Mouse (Mus musculus): ENCODE measurements around the gene Fyttd1. TPM values are rescaled to one million over a fixed set of nuclear protein-coding genes. Genes with fewer than 3 reads are reported as not detected.
"Not testable (repeated sequence)": the region's sequence is repeated elsewhere in the genome, so short reads cannot be mapped to it uniquely, and the experiment has no call there.

Gene Fyttd1
- total RNA-seq, 2 experiments from 2014 or later, result 109 to 111 TPM

GRCm38 (mm10) chr16:32939716-32940115 lies 62.4 kb downstream of the Fyttd1 start:
- not testable (repeated sequence) for DNase-seq (ENCODE audit: low spot score in 2 of 2)

- DNase-seq (ENCODE audit: low spot score in 2 of 2), result not testable (repeated sequence)
These were observed 63.9 kb downstream of the Fyttd1 start for GRCm38 (mm10) chr16:32941226-32941625.

- no peak for DNase-seq (ENCODE audit: low spot score in 2 of 2)
These were observed 65.4 kb downstream of the Fyttd1 start for GRCm38 (mm10) chr16:32942694-32943093.

- DNase-seq (ENCODE audit: low spot score in 2 of 2), result no peak
These were observed 68.1 kb downstream of the Fyttd1 start for GRCm38 (mm10) chr16:32945379-32945778.

- no peak for DNase-seq (ENCODE audit: low spot score in 2 of 2)
These were observed 70.7 kb downstream of the Fyttd1 start for GRCm38 (mm10) chr16:32948016-32948415.

GRCm38 (mm10) chr16:32948656-32949055 lies 71.4 kb downstream of the Fyttd1 start:
- DNase-seq (ENCODE audit: low spot score in 2 of 2), result no peak

- DNase-seq (ENCODE audit: low spot score in 2 of 2), result no peak
These were observed 72.0 kb downstream of the Fyttd1 start for GRCm38 (mm10) chr16:32949281-32949680.

- no peak for DNase-seq (ENCODE audit: low spot score in 2 of 2)
These were observed 73.8 kb downstream of the Fyttd1 start for GRCm38 (mm10) chr16:32951074-32951473.

GRCm38 (mm10) chr16:32953806-32954205 lies 76.5 kb downstream of the Fyttd1 start:
- no peak for DNase-seq (ENCODE audit: low spot score in 2 of 2)

GRCm38 (mm10) chr16:32954304-32954703 lies 77.0 kb downstream of the Fyttd1 start:
- DNase-seq (ENCODE audit: low spot score in 2 of 2), result no peak

GRCm38 (mm10) chr16:32956889-32957288 lies 79.6 kb downstream of the Fyttd1 start:
- no peak for DNase-seq (ENCODE audit: low spot score in 2 of 2)

Other genes starting within 250 kb of the Fyttd1 start
- gene Tnk2, start 233.6 kb upstream of the Fyttd1 start, total RNA-seq (2021), result 10 to 100 TPM; 29.9 to 33.1 TPM
- not detected for gene Muc4, start 141.6 kb upstream of the Fyttd1 start, total RNA-seq (2021)
- gene Muc20, start 80.1 kb upstream of the Fyttd1 start, total RNA-seq (2021), result under 1 TPM in 1 of 2 experiments, not detected in 1; 0.10 TPM
- gene Smbd1, start 67.0 kb upstream of the Fyttd1 start, total RNA-seq (2021), result not detected
- 10 to 100 TPM; 23.1 to 24.3 TPM for gene Rubcn, start 266 bp downstream of the Fyttd1 start, total RNA-seq (2021)
- gene Lrch3, start 36.6 kb downstream of the Fyttd1 start, total RNA-seq (2021), result 10 to 100 TPM; 27.9 to 33.1 TPM
- 1 to 10 TPM; 2.1 to 2.6 TPM for gene Iqcg, start 178.7 kb downstream of the Fyttd1 start, total RNA-seq (2021)
- gene Rpl35a, start 179.0 kb downstream of the Fyttd1 start, total RNA-seq (2021), result 100 to 1,000 TPM; 631 to 697 TPM
- 10 to 100 TPM in 1 of 2 experiments, 1 to 10 TPM in 1; 7.9 to 23.7 TPM for gene Lmln, start 185.0 kb downstream of the Fyttd1 start, total RNA-seq (2021)